Mouse (Mus musculus) midbrain, postnatal 0 days (tissue): Measurements from ENCODE around the gene Dusp15. TPM values are rescaled to one million over a fixed set of nuclear protein-coding genes. Genes with fewer than 3 reads are reported as not detected.

Source experiments
- ATAC-seq: fragments of 200-750 bp; cut with Nextera tagmentation; 2 replicates; pipeline ENCODE4 v1.8.0; 2017; ENCODE audit warnings: moderate number of reproducible peaks, mild to moderate bottlenecking, moderate TSS enrichment, moderate library complexity; ENCODE audit not compliant: low FRiP score
- DNase-seq: peaks from one replicate; pipeline ENCODE4 v3.0.0-alpha.2; 2015; ENCODE audit warnings: low spot score
- H3K27ac ChIP-seq: fragments of 300-500 bp; sonication (generic); 2 replicates; pipeline ENCODE4 v1.5.1; 2014; ENCODE audit warnings: low read depth, mild to moderate bottlenecking, low read length, mixed read lengths
- H3K27me3 ChIP-seq: fragments of 300-500 bp; sonication (generic); 2 replicates; pipeline ENCODE4 v1.6.1; 2014; ENCODE audit warnings: low read length, control low read depth, mixed read lengths; ENCODE audit not compliant: insufficient read depth
- H3K36me3 ChIP-seq: fragments of 300-500 bp; sonication (generic); 2 replicates; pipeline ENCODE4 v1.6.1; 2014; ENCODE audit warnings: low read length, control low read depth, mixed read lengths; ENCODE audit not compliant: insufficient read depth
- H3K4me1 ChIP-seq: fragments of 300-500 bp; sonication (generic); 2 replicates; pipeline ENCODE4 v1.6.1; 2014; ENCODE audit warnings: mild to moderate bottlenecking, control low read depth, antibody characterized with exemption, low read length, mixed read lengths; ENCODE audit not compliant: insufficient read depth
- H3K4me2 ChIP-seq: fragments of 300-500 bp; sonication (generic); 2 replicates; pipeline ENCODE4 v1.6.1; 2014; ENCODE audit warnings: low read depth, mild to moderate bottlenecking, low read length, mixed read lengths; ENCODE audit not compliant: poor library complexity, severe bottlenecking
- H3K4me3 ChIP-seq: fragments of 300-500 bp; sonication (generic); 2 replicates; pipeline ENCODE4 v1.5.1; 2014; ENCODE audit warnings: low read depth, mild to moderate bottlenecking, low read length, moderate library complexity
- H3K9ac ChIP-seq: fragments of 300-500 bp; sonication (generic); replicated peaks from 2 replicates; pipeline ENCODE4 v1.6.1; 2014; ENCODE audit warnings: mild to moderate bottlenecking, low read length, moderate library complexity, mixed read lengths; ENCODE audit not compliant: poor library complexity, severe bottlenecking
- H3K9me3 ChIP-seq: fragments of 300-500 bp; sonication (generic); 2 replicates; pipeline ENCODE4 v1.6.1; 2016; ENCODE audit warnings: low read length, control low read depth
- CTCF ChIP-seq: IDR thresholded peaks from 2 replicates; pipeline ENCODE4 v1.5.1; 2016; ENCODE audit warnings: antibody characterized with exemption, mild to moderate bottlenecking
- WGBS: fragments of 180-500 bp; shearing (Covaris S2); extraction: QIAGEN DNeasy Blood & Tissue Kit; methylation state at CpG from one replicate; pipeline ENCODE4 v1.1.7; 2014; 5-methylcytosine and 5-hydroxymethylcytosine counted together
- polyA plus RNA-seq: library from polyadenylated mRNA; unstranded; fragments of >200 nt; fragmentation: Nextera tagmentation; extraction: Ambion mirVana; gene quantifications from 2 replicates; pipeline ENCODE4 v1.2.1, GENCODE M21; 2015
- total RNA-seq: library from RNA; depleted of rRNA; stranded (reverse); fragments of >200 nt; gene quantifications from 2 replicates; pipeline ENCODE4 v1.2.3, GENCODE M21; 2014; rRNA removed

Gene Dusp15
- total RNA-seq (44.9 and 47.1 TPM in 2 replicates), polyA plus RNA-seq (24.6 and 25.2 TPM in 2 replicates)

- Histone ChIP-seq H3K4me3 (peak within 1 kb of the TSS; percentile 74), H3K4me1 (peaks cover 6% of the 10 kb centered on the region; the same call in 1 of the 2 replicates), H3K36me3 (no peaks in the 10 kb centered on the region), H3K9me3 (no peaks in the 10 kb centered on the region), H3K27me3 (no peaks in the 10 kb centered on the region; the same call in 1 of the 2 replicates), H3K4me2 (peak within 1 kb of the TSS; percentile 87), H3K9ac (peak within 1 kb of the TSS; percentile 95), H3K27ac (peak within 1 kb of the TSS; percentile 71)
- under 1% methylated on average over 45 of the region's 54 CpGs for WGBS
- peak; percentile 48 for TF ChIP-seq CTCF
- DNase-seq (peak; percentile 75), ATAC-seq (peak; percentile 79)
These were observed at the start of gene Dusp15 for GRCm38 (mm10) chr2:152951065-152951849. Gene Dusp15, minus strand, starts transcription at chr2:152951698.

GRCm38 (mm10) chr2:152997046-152997445 is 45.5 kb upstream of the Dusp15 start:
- no peak overlapping the region for H3K9ac ChIP-seq
- H3K27ac ChIP-seq = no peak overlapping the region
- ATAC-seq (no peak), DNase-seq (no peak)
- H3K4me3 ChIP-seq = no peak overlapping the region
- H3K4me2 ChIP-seq = no peak overlapping the region
- H3K27me3 ChIP-seq = no peaks in the 10 kb centered on the region
- H3K4me1 ChIP-seq = no peaks in the 10 kb centered on the region
- WGBS = 73% methylated on average over 4 of the region's 4 CpGs
- no peaks in the 10 kb centered on the region for H3K36me3 ChIP-seq
- no peaks in the 10 kb centered on the region for H3K9me3 ChIP-seq
- TF ChIP-seq CTCF = no peak

DNA sequence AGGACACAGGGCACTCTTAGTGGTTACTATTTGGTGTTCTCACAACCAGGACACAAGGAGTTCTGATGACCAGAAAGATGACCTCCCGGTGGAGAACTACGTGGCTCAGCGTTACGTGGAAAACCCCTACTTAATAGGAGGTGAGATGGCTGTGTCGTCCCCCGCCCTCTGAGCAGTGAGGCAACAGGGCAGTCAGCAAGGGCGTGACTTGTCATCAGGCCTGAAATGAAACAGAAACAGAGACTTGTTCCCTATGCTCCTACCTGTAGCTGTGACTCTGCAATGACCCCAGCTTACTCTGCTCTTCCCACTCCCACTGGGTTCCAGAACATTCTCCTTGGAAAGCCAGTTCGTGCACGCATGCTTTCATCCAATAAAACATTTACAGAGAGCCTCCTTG is 40.0 kb upstream of the Dusp15 start:
- TF ChIP-seq CTCF = no peak
- H3K9me3 ChIP-seq = no peaks in the 10 kb centered on the region
- no peak for ATAC-seq
- H3K27me3 ChIP-seq = no peaks in the 10 kb centered on the region
- 91% methylated on average over 9 of the region's 9 CpGs for WGBS
- no peak overlapping the region for H3K4me2 ChIP-seq
- H3K4me3 ChIP-seq = no peak overlapping the region
- no peak overlapping the region for H3K27ac ChIP-seq
- no peak overlapping the region for H3K9ac ChIP-seq
- DNase-seq = no peak
- H3K36me3 ChIP-seq = no peaks in the 10 kb centered on the region
- H3K4me1 ChIP-seq = no peaks in the 10 kb centered on the region

DNA sequence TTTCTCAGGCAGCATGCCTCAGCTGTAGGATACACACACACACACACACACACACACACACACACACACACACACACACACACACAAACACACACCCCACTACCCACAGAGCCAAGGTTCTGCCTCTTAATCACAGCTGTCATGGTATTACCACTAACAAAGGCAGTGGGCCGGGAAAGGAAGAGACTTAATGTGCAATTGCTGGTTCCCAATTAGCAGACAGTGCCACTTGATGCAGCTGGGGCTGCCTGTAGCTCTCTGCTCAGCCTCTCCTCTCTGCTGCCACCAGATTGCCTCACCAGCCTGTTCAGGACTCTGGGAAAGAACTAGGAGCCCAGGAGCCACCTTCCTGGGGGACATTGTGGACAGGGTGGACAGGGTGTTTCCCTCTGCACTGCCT is 34.1 kb upstream of the Dusp15 start:
- no peaks in the 10 kb centered on the region for H3K36me3 ChIP-seq
- no peak for TF ChIP-seq CTCF
- no peaks in the 10 kb centered on the region for H3K27me3 ChIP-seq
- H3K9ac ChIP-seq = no peak overlapping the region
- 13% methylated on average over 1 of the region's 1 CpGs for WGBS
- DNase-seq (peak; percentile 51), ATAC-seq (no peak)
- no peak overlapping the region for H3K27ac ChIP-seq
- no peak overlapping the region for H3K4me2 ChIP-seq
- no peak overlapping the region for H3K4me3 ChIP-seq
- no peaks in the 10 kb centered on the region for H3K4me1 ChIP-seq
- no peaks in the 10 kb centered on the region for H3K9me3 ChIP-seq

GRCm38 (mm10) chr2:152976991-152977390 is 25.5 kb upstream of the Dusp15 start:
- no peak for DNase-seq
- Histone ChIP-seq H3K36me3 (no peaks in the 10 kb centered on the region), H3K27ac (no peak overlapping the region), H3K27me3 (no peaks in the 10 kb centered on the region), H3K4me3 (no peak overlapping the region), H3K9me3 (no peaks in the 10 kb centered on the region), H3K4me2 (no peak overlapping the region), H3K4me1 (no peaks in the 10 kb centered on the region), H3K9ac (no peak overlapping the region)
- TF ChIP-seq CTCF = no peak
- ATAC-seq = no peak
- 68% methylated on average over 3 of the region's 3 CpGs for WGBS

DNA sequence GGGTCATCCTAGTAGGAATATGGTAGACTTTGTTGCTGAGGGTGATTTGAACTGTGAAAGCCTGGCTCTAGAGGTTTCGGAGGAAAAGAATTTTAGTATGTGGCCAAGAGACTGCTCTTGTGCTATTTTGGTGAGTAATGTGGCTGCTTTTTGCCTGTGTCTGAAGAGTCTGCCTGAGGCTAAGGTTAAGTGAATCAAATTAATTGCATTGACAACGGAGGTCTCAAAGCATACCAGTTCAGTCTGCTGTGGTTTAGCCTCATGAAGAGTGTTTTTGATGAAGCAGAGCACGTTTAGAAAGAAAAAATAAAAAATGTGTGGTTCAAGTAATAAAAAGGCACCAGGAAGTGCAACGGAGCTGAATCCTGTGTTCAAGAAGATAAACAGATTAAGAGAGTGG is 14.1 kb upstream of the Dusp15 start:
- Histone ChIP-seq H3K27me3 (peaks cover 3% of the 10 kb centered on the region; the same call in 1 of the 2 replicates), H3K36me3 (no peaks in the 10 kb centered on the region), H3K9ac (no peak overlapping the region), H3K4me3 (no peak overlapping the region), H3K27ac (no peak overlapping the region), H3K4me1 (no peaks in the 10 kb centered on the region), H3K4me2 (no peak overlapping the region), H3K9me3 (no peaks in the 10 kb centered on the region)
- 70% methylated on average over 4 of the region's 4 CpGs for WGBS
- DNase-seq (no peak), ATAC-seq (no peak)
- TF ChIP-seq CTCF = no peak
